Mouse (Mus musculus) lung, adult 2 months (tissue): ENCODE measurements around the gene Robo2.

Experiments used
- CTCF ChIP-seq: fragments of 200-500 bp; IDR thresholded peaks from 2 replicates; pipeline ENCODE4 v1.5.1; 2011; ENCODE audit warnings: mild to moderate bottlenecking, low read length, control low read depth; ENCODE audit not compliant: insufficient read depth
- POLR2A ChIP-seq: fragments of 200-500 bp; IDR thresholded peaks from 2 replicates; pipeline ENCODE4 v1.6.1; 2011; ENCODE audit warnings: low read depth, mild to moderate bottlenecking, control low read depth, low read length, borderline replicate concordance; ENCODE audit errors: extremely low read depth

GRCm38 (mm10) chr16:74287878-74288277, 123.7 kb downstream of the Robo2 start:
- TF ChIP-seq CTCF = no peak
- no peak for TF ChIP-seq POLR2A
